Mouse (Mus musculus) adrenal gland (tissue): ENCODE data around the gene Ly6g6f.

ENCODE experiments used
- intact Hi-C: fragments of 180-260 bp; cut with DNase I; formaldehyde crosslinking; loops from one replicate; pipeline ENCODE4 v1.15.1; 2025

Gene Ly6g6f

GRCm38 (mm10) chr17:35106522-35106921, 21.1 kb upstream of the Ly6g6f start:
- intact Hi-C loops = loop anchor here (5.0 kb wide), 1 partner anchor 84 kb away; no protein-coding TSS in a partner anchor

- intact Hi-C loops = loop anchor here (5.0 kb wide), 1 partner anchor 84 kb away; no protein-coding TSS in a partner anchor
Observed at GRCm38 (mm10) chr17:35105740-35106389, 20.5 kb upstream of the Ly6g6f start.

GRCm38 (mm10) chr17:35104754-35105153, 19.3 kb upstream of the Ly6g6f start:
- intact Hi-C loops = loop anchor here (5.0 kb wide), 1 partner anchor 82 kb away; no protein-coding TSS in a partner anchor

GRCm38 (mm10) chr17:35104079-35104478, 18.7 kb upstream of the Ly6g6f start:
- intact Hi-C loops = no loop called here

GRCm38 (mm10) chr17:35103221-35103690, 17.8 kb upstream of the Ly6g6f start:
- intact Hi-C loops = no loop called here

GRCm38 (mm10) chr17:35102299-35102698, 16.9 kb upstream of the Ly6g6f start:
- intact Hi-C loops = no loop called here

DNA sequence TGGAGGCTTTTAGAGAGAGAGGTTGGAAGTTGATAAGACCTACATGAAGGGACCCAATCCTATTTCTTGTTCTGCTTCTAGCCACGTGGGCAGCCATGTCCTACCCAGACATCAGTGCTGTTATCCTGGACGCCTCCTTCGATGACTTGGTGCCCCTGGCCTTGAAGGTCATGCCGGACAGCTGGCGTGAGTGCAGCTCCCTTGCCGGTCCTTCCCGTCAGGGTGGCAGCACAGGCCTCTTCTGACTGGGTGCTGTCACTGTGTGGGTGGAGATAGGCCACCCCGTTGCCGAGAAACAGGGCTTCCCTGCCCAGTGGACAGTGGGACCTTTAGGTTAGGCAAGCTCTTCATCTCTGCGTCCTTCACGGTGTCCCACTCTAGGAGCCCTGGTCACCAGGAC, 15.8 kb upstream of the Ly6g6f start:
- intact Hi-C loops = no loop called here

GRCm38 (mm10) chr17:35100196-35100765, 14.9 kb upstream of the Ly6g6f start:
- intact Hi-C loops = no loop called here

- intact Hi-C loops = no loop called here
Observed at GRCm38 (mm10) chr17:35097164-35097655, 11.8 kb upstream of the Ly6g6f start.

- intact Hi-C loops = no loop called here
Observed at GRCm38 (mm10) chr17:35096597-35096996, 11.2 kb upstream of the Ly6g6f start.

GRCm38 (mm10) chr17:35094475-35095365, 9.3 kb upstream of the Ly6g6f start:
- intact Hi-C loops = no loop called here

GRCm38 (mm10) chr17:35092403-35093198, 7.2 kb upstream of the Ly6g6f start:
- intact Hi-C loops = no loop called here

GRCm38 (mm10) chr17:35090166-35090932, 4.9 kb upstream of the Ly6g6f start:
- intact Hi-C loops = no loop called here

- intact Hi-C loops = no loop called here
Observed at GRCm38 (mm10) chr17:35088825-35089644, 3.6 kb upstream of the Ly6g6f start, which contains the start of gene Abhd16a. Abhd16a (plus strand) TSS chr17:35089263.

GRCm38 (mm10) chr17:35088151-35088550, 2.7 kb upstream of the Ly6g6f start:
- intact Hi-C loops = no loop called here

- intact Hi-C loops = no loop called here
Observed at GRCm38 (mm10) chr17:35083929-35084497, 1.4 kb downstream of the Ly6g6f start.

DNA sequence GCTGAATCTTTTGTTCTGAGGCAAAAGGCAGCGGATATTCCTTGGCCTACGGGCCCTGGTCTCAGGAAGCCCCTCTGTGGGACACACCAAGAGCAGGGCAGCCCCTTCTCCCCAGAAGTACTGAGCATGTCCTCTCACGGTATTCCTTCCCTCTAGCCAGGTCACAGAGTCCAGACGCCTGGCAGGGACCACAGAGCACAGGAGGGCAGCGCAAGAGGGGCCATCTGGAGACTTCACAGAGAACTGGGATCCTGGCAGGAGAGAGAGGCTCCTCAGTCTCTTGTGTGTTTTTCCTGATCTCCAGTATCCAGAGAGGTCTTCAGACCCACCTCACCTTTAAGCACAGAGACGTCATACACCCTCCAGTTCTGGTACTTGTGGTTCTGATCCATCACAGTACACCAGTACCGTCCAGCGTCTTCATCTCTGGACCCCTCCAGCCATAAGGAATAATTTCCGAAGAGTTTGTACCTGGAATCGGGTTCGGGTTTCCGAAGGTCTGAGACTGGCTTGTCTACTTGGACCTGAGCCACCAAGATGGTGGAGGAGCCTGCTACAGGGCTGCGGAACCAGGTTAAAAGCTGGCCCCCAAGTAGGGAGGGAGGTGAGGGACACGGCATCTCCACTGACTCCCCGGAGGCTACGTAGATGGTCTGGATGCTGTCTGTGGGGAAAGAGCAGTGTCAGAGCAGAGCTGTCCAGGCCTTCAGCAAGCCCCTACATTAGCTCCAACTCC, 2.4 kb downstream of the Ly6g6f start:
- intact Hi-C loops = no loop called here

DNA sequence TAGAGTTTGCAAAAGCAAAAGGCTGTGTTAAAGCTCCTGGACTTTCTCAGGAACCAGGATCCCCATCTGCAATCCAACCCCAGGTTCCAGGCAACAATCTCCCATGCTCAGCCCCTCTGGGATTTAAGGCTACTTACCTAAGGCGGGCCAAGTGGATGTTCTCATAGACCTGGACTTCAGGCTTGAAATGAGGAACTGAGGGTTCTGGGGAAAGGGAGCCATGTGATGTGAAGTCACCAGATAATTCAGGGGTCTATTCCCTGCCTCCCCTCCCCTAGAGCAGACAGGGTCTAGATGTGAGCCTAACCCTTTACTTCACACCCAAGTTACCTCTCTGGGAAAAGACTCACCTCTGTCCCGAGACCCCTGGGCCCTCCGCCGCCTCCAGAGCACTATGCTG, 4.7 kb downstream of the Ly6g6f start:
- intact Hi-C loops = no loop called here
